In the genomic region with DNA sequence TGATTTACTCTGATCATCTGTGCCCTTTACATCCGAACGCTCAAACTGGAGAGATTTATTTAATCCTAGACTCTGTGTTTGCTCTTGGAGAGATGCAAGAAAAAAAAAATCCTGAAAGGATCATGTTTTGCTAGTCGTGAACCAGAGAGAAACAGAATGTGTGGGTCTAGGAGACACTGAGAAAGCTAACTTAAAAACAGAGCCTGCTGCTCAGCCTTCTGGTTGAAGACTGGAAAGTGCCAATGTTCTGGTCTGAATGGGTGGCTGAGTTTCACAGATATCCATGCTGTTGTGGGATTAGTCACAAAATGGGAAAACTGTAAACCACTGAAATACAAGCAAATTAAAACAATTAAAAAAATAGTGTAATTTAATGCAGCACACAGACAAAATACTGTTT, we compare ENCODE assay signal across 27 mouse cellular contexts.
DNase-seq lines count a peak whose midpoint lies in the region; TF ChIP-seq lines count a peak whose summit lies in the region.
"Had no signal": no experiment of that assay in that cellular context is flagged by ENCODE, and none has a peak within 500 bp of the region (broad histone marks: within the 10 kb centered on the region; RNA-seq: fewer than 3 reads in every experiment).

No protein-coding gene starts in this region.

- H3K27ac ChIP-seq in layer of hippocampus, adult 2 months = no peak overlapping the region
- H3K27ac ChIP-seq: embryonic facial prominence, embryonic 15.5 days; hindbrain, embryonic 12.5 days; hindbrain, postnatal 0 days; left cerebral cortex, adult 2 months; limb, embryonic 10.5 days; limb, embryonic 15.5 days; liver, embryonic 13.5 days; macrophage; midbrain, embryonic 13.5 days; neural tube, embryonic 13.5 days had no signal

- H3K4me3 ChIP-seq in layer of hippocampus, adult 2 months = no peak overlapping the region
- H3K4me3 ChIP-seq: embryonic facial prominence, embryonic 15.5 days; hindbrain, embryonic 12.5 days; left cerebral cortex, adult 2 months; limb, embryonic 10.5 days; limb, embryonic 15.5 days; liver, embryonic 13.5 days; midbrain, embryonic 13.5 days; neural tube, embryonic 13.5 days had no signal

- DNase-seq in frontal cortex, adult 2 months (ENCODE audit: extremely low spot score in 1 of 2, low spot score in 1 of 2) = peak; percentile 27 to 50
- no peak for DNase-seq in frontal cortex, postnatal 14 days (ENCODE audit: low spot score in 2 of 2)
- DNase-seq in layer of hippocampus, adult 2 months (ENCODE audit: low spot score in 2 of 2) = peak; percentile 23 to 42
- no peak for DNase-seq in layer of hippocampus, postnatal 10 days (ENCODE audit: low spot score in 2 of 2)
- peak; percentile 5 for DNase-seq in hindlimb bud, embryonic 11.5 days (ENCODE audit: extremely low spot score, low read depth, low spot score)
- peak; percentile 21 to 34 for DNase-seq in layer of hippocampus, postnatal 36 days
- DNase-seq in gastrocnemius, adult 8-10 months (ENCODE audit: low spot score in 2 of 2) = no peak
- DNase-seq: adrenal gland, postnatal 25 days; cerebellum, adult 18-20 months; cerebellum, postnatal 10 days; gastrocnemius, postnatal 25 days; heart, adult 11 months; heart, postnatal 36 days; kidney, adult 8-10 months; kidney, postnatal 25 days; liver, embryonic 13.5 days; lung, adult 2 months; lung, postnatal 10 days had no signal

- TF ChIP-seq CTCF in layer of hippocampus, adult 2 months (conservative IDR thresholded peaks at IDR 0.05) = no peak

Comparison
In these comparisons a context has a peak if more than half of its experiments do, and no peak if none do; other contexts are left out.
1. DNase-seq: peak in frontal cortex, adult 2 months (2 of 2), layer of hippocampus, adult 2 months (2 of 2), hindlimb bud, embryonic 11.5 days (single experiment) and layer of hippocampus, postnatal 36 days (2 of 2); none in frontal cortex, postnatal 14 days (0 of 2), layer of hippocampus, postnatal 10 days (0 of 2) and gastrocnemius, adult 8-10 months (0 of 2).